Mouse (Mus musculus) CH12.LX (cell line): ENCODE data around the gene Pde4d. TPM values are rescaled to one million over a fixed set of nuclear protein-coding genes. Genes with fewer than 3 reads are reported as not detected.
A peak's percentile ranks its signal among the peaks of the same experiment; 100 is the strongest.

ENCODE experiments used
- DNase-seq: peaks from one replicate; pipeline ENCODE4 v3.0.0-alpha.2; 2013; ENCODE audit errors: extremely low read depth
- H3K27ac ChIP-seq: 2 replicates; pipeline ENCODE4 v1.5.1; 2012; ENCODE audit warnings: low read depth, mild to moderate bottlenecking, control low read depth, moderate library complexity; ENCODE audit not compliant: insufficient read depth
- H3K27me3 ChIP-seq: replicated peaks from 2 replicates; pipeline ENCODE3; 2012; ENCODE audit warnings: inconsistent platforms
- H3K36me3 ChIP-seq, 2 experiments: replicated peaks in 1 of 2; 2 replicates each; pipeline versions ENCODE3 to v1.6.1; 2012; ENCODE audit warnings: inconsistent platforms in 1 of 2, low read length in 1 of 2, mild to moderate bottlenecking in 1 of 2, mixed read lengths in 1 of 2, moderate library complexity in 1 of 2; ENCODE audit not compliant: control insufficient read depth in 1 of 2, insufficient read depth in 1 of 2
- H3K4me1 ChIP-seq, 2 experiments: 2 replicates each; pipeline ENCODE4 v1.6.1; 2012; ENCODE audit warnings: inconsistent platforms in 1 of 2, moderate library complexity in 1 of 2; ENCODE audit not compliant: insufficient read depth in 2 of 2, control insufficient read depth in 1 of 2
- H3K4me2 ChIP-seq: 2 replicates; pipeline ENCODE4 v1.6.1; 2012; ENCODE audit warnings: low read depth, mild to moderate bottlenecking, control low read depth; ENCODE audit not compliant: poor library complexity, insufficient read depth, severe bottlenecking
- H3K4me3 ChIP-seq, 3 experiments: fragments of 150-350 bp in 1 of 3; sonication (generic) in 1 of 3; replicated peaks in 1 of 3; 2 replicates each; pipeline versions ENCODE3 to v1.5.1; 2011 to 2012; ENCODE audit warnings: low read depth in 2 of 3, low read length in 2 of 3, mild to moderate bottlenecking in 2 of 3, moderate library complexity in 2 of 3, control low read depth in 1 of 3, improper control_type of control experiment in 1 of 3, inconsistent platforms in 1 of 3, mixed read lengths in 1 of 3; ENCODE audit not compliant: poor library complexity in 1 of 3
- H3K79me2 ChIP-seq: replicated peaks from 2 replicates; pipeline ENCODE4 v1.6.1; 2012; ENCODE audit warnings: mild to moderate bottlenecking, moderate library complexity; ENCODE audit not compliant: control insufficient read depth, poor library complexity, insufficient read depth, severe bottlenecking; ENCODE audit errors: extremely low read depth
- H3K9ac ChIP-seq: 2 replicates; pipeline ENCODE4 v1.6.1; 2012; ENCODE audit warnings: low read depth, mild to moderate bottlenecking, control low read depth, moderate library complexity; ENCODE audit not compliant: insufficient read depth
- H3K9me3 ChIP-seq: replicated peaks from 2 replicates; pipeline ENCODE3; 2012; ENCODE audit warnings: low read length, inconsistent platforms, mixed read lengths
- BHLHE40 ChIP-seq: IDR thresholded peaks from 2 replicates; pipeline ENCODE4 v1.6.1; 2011; ENCODE audit warnings: mild to moderate bottlenecking, low read depth, low read length, improper control_type of control experiment
- CHD2 ChIP-seq: IDR thresholded peaks from 2 replicates; pipeline ENCODE4 v1.6.1; 2011; ENCODE audit warnings: low read length, improper control_type of control experiment
- EP300 ChIP-seq: IDR thresholded peaks from 2 replicates; pipeline ENCODE4 v1.6.1; 2011; ENCODE audit warnings: low read length, improper control_type of control experiment
- ETS1 ChIP-seq: conservative IDR thresholded peaks from 2 replicates; pipeline ENCODE4 v1.6.1; 2012; ENCODE audit warnings: low read depth, mild to moderate bottlenecking, inconsistent platforms, low read length, improper control_type of control experiment, moderate library complexity
- GABPA ChIP-seq: IDR thresholded peaks from 2 replicates; pipeline ENCODE4 v1.6.1; 2012; ENCODE audit warnings: low read depth, low read length, improper control_type of control experiment, inconsistent platforms; ENCODE audit not compliant: insufficient replicate concordance
- HCFC1 ChIP-seq: IDR thresholded peaks from 2 replicates; pipeline ENCODE4 v1.6.1; 2012; ENCODE audit warnings: low read depth, mild to moderate bottlenecking, inconsistent platforms, low read length, improper control_type of control experiment
- IRF4 ChIP-seq: IDR thresholded peaks from 2 replicates; pipeline ENCODE4 v1.6.1; 2014; ENCODE audit warnings: low read depth, mild to moderate bottlenecking, inconsistent platforms, low read length, improper control_type of control experiment
- JUN ChIP-seq: IDR thresholded peaks from 2 replicates; pipeline ENCODE4 v1.6.1; 2011; ENCODE audit warnings: low read depth, mild to moderate bottlenecking, low read length, improper control_type of control experiment, moderate library complexity; ENCODE audit not compliant: insufficient read depth
- JUND ChIP-seq: conservative IDR thresholded peaks from 2 replicates; pipeline ENCODE4 v1.6.1; 2011; ENCODE audit warnings: low read depth, low read length, improper control_type of control experiment
- KAT2A ChIP-seq: IDR thresholded peaks from 2 replicates; pipeline ENCODE4 v1.6.1; 2012; ENCODE audit warnings: low read length, improper control_type of control experiment, inconsistent platforms; ENCODE audit not compliant: insufficient replicate concordance
- MAFK ChIP-seq: IDR thresholded peaks from 2 replicates; pipeline ENCODE4 v1.6.1; 2011; ENCODE audit warnings: low read length, improper control_type of control experiment; ENCODE audit not compliant: insufficient replicate concordance
- MAX ChIP-seq: IDR thresholded peaks from 2 replicates; pipeline ENCODE4 v1.6.1; 2011; ENCODE audit warnings: low read length, improper control_type of control experiment
- MXI1 ChIP-seq: IDR thresholded peaks from 2 replicates; pipeline ENCODE4 v1.6.1; 2011; ENCODE audit warnings: mild to moderate bottlenecking, low read depth, low read length, improper control_type of control experiment
- NELFE ChIP-seq: IDR thresholded peaks from 2 replicates; pipeline ENCODE4 v1.6.1; 2011; ENCODE audit warnings: low read depth, low read length, improper control_type of control experiment
- PAX5 ChIP-seq: IDR thresholded peaks from 2 replicates; pipeline ENCODE4 v1.6.1; 2012; ENCODE audit warnings: low read length, inconsistent platforms, mixed read lengths
- POLR2A ChIP-seq: IDR thresholded peaks from 2 replicates; pipeline ENCODE4 v1.6.1; 2011; ENCODE audit warnings: low read depth, mild to moderate bottlenecking, improper control_type of control experiment, low read length
- RAD21 ChIP-seq: IDR thresholded peaks from 2 replicates; pipeline ENCODE4 v1.6.1; 2011; ENCODE audit warnings: low read depth, mild to moderate bottlenecking, low read length, improper control_type of control experiment, moderate library complexity
- SIN3A ChIP-seq: IDR thresholded peaks from 2 replicates; pipeline ENCODE4 v1.6.1; 2012; ENCODE audit warnings: low read length, improper control_type of control experiment, inconsistent platforms
- SMC3 ChIP-seq: IDR thresholded peaks from 2 replicates; pipeline ENCODE4 v1.6.1; 2011; ENCODE audit warnings: low read depth, low read length, improper control_type of control experiment
- TBP ChIP-seq: conservative IDR thresholded peaks from 2 replicates; pipeline ENCODE4 v1.6.1; 2011; ENCODE audit warnings: low read depth, low read length, improper control_type of control experiment
- TCF12 ChIP-seq: IDR thresholded peaks from 2 replicates; pipeline ENCODE4 v1.6.1; 2014; ENCODE audit warnings: low read depth, mild to moderate bottlenecking, inconsistent platforms, low read length, improper control_type of control experiment
- USF2 ChIP-seq: conservative IDR thresholded peaks from 2 replicates; pipeline ENCODE4 v1.6.1; 2011; ENCODE audit warnings: low read depth, low read length, improper control_type of control experiment
- ZKSCAN1 ChIP-seq: IDR thresholded peaks from 2 replicates; pipeline ENCODE4 v1.6.1; 2012; ENCODE audit warnings: low read depth, inconsistent platforms, low read length, improper control_type of control experiment, borderline replicate concordance
- ZNF384 ChIP-seq: IDR thresholded peaks from 2 replicates; pipeline ENCODE4 v1.6.1; 2012; ENCODE audit warnings: low read depth, low read length, improper control_type of control experiment, inconsistent platforms
- dilution Hi-C: fragments of 300-500 bp; cut with MboI; formaldehyde crosslinking; loops from 2 replicates; pipeline ENCODE4 v1.14.3; 2020; ENCODE audit warnings: low sequenced_read_pairs; ENCODE audit not compliant: extremely low pct_unique_long_range_greater_than_20kb, extremely low pct_ligation_motif_present
- in situ Hi-C: fragments of 300-500 bp; cut with MboI; formaldehyde crosslinking; loops from 3 replicates; pipeline ENCODE4 v1.14.3; 2019; ENCODE audit warnings: low sequenced_read_pairs, low pct_ligation_motif_present, low pct_unique_long_range_greater_than_20kb, mixed read lengths
- polyA plus RNA-seq: library from polyadenylated mRNA; unstranded; fragments of >175 nt; gene quantifications from 2 replicates; pipeline ENCODE4 v1.2.1, GENCODE M21; 2012; ENCODE audit warnings: low read depth; ENCODE audit not compliant: insufficient read length
- total RNA-seq, 2 experiments: library from RNA; depleted of rRNA; stranded (reverse); fragments of 300-350 nt in 1 of 2; fragments of >200 nt in 1 of 2; gene quantifications; 2 replicates each; pipeline ENCODE4 v1.2.3; 2012 to 2014

The Pde4d gene
- total and polyA plus RNA-seq, 3 experiments, result not detected

- dilution Hi-C loops, result no loop called here
- DNase-seq, result no peak
- H3K27me3 ChIP-seq, result no peaks in the 10 kb centered on the region
- no peak overlapping the region for H3K4me2 ChIP-seq
- H3K9ac ChIP-seq, result no peak overlapping the region
- no peaks in the 10 kb centered on the region for H3K36me3 ChIP-seq
- H3K79me2 ChIP-seq, result no peaks in the 10 kb centered on the region
- in situ Hi-C loops, result no loop called here
- TF ChIP-seq SIN3A (no peak), HCFC1 (no peak), POLR2A (no peak), TCF12 (no peak), JUND (no peak), NELFE (no peak), MAFK (no peak), CHD2 (no peak), BHLHE40 (no peak), GABPA (no peak), IRF4 (no peak)
- H3K9me3 ChIP-seq, result no peaks in the 10 kb centered on the region
- no peak overlapping the region for H3K27ac ChIP-seq
- H3K4me1 ChIP-seq, result peaks cover 2 to 9% of the 10 kb centered on the region in 2 experiments; a peak in 3 of 4 replicates
- H3K4me3 ChIP-seq, result no peak overlapping the region
Observed at GRCm38 (mm10) chr13:108536951-108537350, 87.2 kb downstream of the Pde4d start.

- TF ChIP-seq ZKSCAN1, result no peak
- no peak for TF ChIP-seq SMC3
- Histone ChIP-seq H3K79me2 (no peaks in the 10 kb centered on the region), H3K4me1 (peaks cover 0 to 16% of the 10 kb centered on the region in 2 experiments; a peak in 3 of 4 replicates), H3K27me3 (no peaks in the 10 kb centered on the region), H3K9me3 (no peaks in the 10 kb centered on the region), H3K36me3 (no peaks in the 10 kb centered on the region), H3K4me2 (no peak overlapping the region), H3K9ac (no peak overlapping the region), H3K4me3 (no peak overlapping the region), H3K27ac (no peak overlapping the region)
- in situ Hi-C loops, result no loop called here
- dilution Hi-C loops, result no loop called here
- DNase-seq, result no peak
Observed at GRCm38 (mm10) chr13:108538760-108539369, 89.1 kb downstream of the Pde4d start.

GRCm38 (mm10) chr13:108541488-108541887 is 91.7 kb downstream of the Pde4d start:
- dilution Hi-C loops (no loop called here), in situ Hi-C loops (loop anchor here (10.0 kb wide), 1 partner anchor 57 kb away; no protein-coding TSS in a partner anchor)
- Histone ChIP-seq H3K79me2 (no peaks in the 10 kb centered on the region), H3K27me3 (no peaks in the 10 kb centered on the region), H3K36me3 (no peaks in the 10 kb centered on the region), H3K4me2 (peak overlapping the region; percentile 81), H3K9ac (no peak overlapping the region), H3K27ac (no peak overlapping the region), H3K4me1 (peaks cover 0 to 19% of the 10 kb centered on the region in 2 experiments; a peak in 3 of 4 replicates), H3K4me3 (no peak overlapping the region), H3K9me3 (no peaks in the 10 kb centered on the region)
- no peak for DNase-seq
- peak; percentile 81 for TF ChIP-seq EP300
- TF ChIP-seq BHLHE40, result 0 out of 2 replicates have a peak, but pooled peaks have one; percentile 26
- no peak for TF ChIP-seq TBP
- TF ChIP-seq RAD21, result no peak
- 0 out of 2 replicates have a peak, but pooled peaks have one; percentile 39 for TF ChIP-seq JUND
- TF ChIP-seq MAX, result peak; percentile 34; the same call in 1 of the 2 replicates
- peak; percentile 37; the same call in 1 of the 2 replicates for TF ChIP-seq JUN
- no peak for TF ChIP-seq GABPA
- no peak for TF ChIP-seq PAX5
- TF ChIP-seq SMC3, result no peak
- no peak for TF ChIP-seq CHD2
- TF ChIP-seq ZNF384, result no peak
- TF ChIP-seq ETS1, result peak; percentile 30; the same call in 1 of the 2 replicates
- TF ChIP-seq USF2, result no peak
- TF ChIP-seq MXI1, result no peak
- 0 out of 2 replicates have a peak, but pooled peaks have one; percentile 17 for TF ChIP-seq TCF12
- no peak for TF ChIP-seq MAFK
- no peak for TF ChIP-seq KAT2A
- TF ChIP-seq IRF4, result peak; percentile 49
